Comparison of ENCODE assay signal across 14 mouse cellular contexts in the genomic region with DNA sequence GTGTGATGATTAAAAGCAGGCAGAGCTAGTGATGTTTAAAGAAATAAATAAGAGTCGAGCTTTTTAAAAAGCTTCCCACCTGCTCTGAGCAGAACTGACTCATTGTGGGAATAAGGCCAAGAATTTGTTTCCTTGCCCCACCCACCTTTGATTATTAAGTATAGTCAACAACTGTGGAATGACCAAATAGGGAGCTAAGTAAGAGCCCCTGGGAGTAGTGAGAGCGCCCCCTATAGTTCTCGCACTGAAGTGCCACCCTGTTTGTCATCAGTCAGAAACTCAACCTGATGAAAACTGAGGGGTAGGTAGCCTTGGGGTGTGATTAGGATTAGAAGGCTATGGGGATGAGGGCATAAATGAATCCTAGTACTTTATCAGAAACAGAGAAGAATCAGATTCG. TPM values are rescaled to one million over a fixed set of nuclear protein-coding genes. Genes with fewer than 3 reads are reported as not detected.
DNase-seq lines count a peak whose midpoint lies in the region; ATAC-seq and TF ChIP-seq lines count a peak whose summit lies in the region.
"Had no signal": no experiment of that assay in that cellular context is flagged by ENCODE, and none has a peak within 500 bp of the region (broad histone marks: within the 10 kb centered on the region; RNA-seq: fewer than 3 reads in every experiment).

No protein-coding gene starts in this region.

- intact Hi-C loops in left cerebral cortex, adult 2 months (cut with DNase I), result no loop called here
- intact Hi-C loops in left cerebral cortex, postnatal 10 days (cut with DNase I), result no loop called here

- peak; percentile 40 for DNase-seq in adrenal gland, adult 2 months
- no peak for DNase-seq in adrenal gland, adult 8-10 months
- no peak for DNase-seq in left cerebral cortex, adult 2 months (ENCODE audit: extremely low spot score in 1 of 2, low spot score in 2 of 2)
- no peak for DNase-seq in left cerebral cortex, postnatal 10 days (ENCODE audit: extremely low spot score in 1 of 2, low spot score in 2 of 2)
- DNase-seq in ES-E14 (ENCODE audit: low read depth, low spot score), result peak; percentile 38
- DNase-seq in lung, postnatal 0 days (ENCODE audit: low spot score), result peak; percentile 75
- no peak for DNase-seq in gastrocnemius, postnatal 10 days
- DNase-seq: cerebellum, adult 9-11 months; kidney, adult 9 months; liver, embryonic 13.5 days had no signal

- H3K4me2 ChIP-seq in lung, postnatal 0 days (replicated peaks; ENCODE audit: low read depth, low read length), result no peak overlapping the region
- H3K4me2 ChIP-seq: liver, embryonic 13.5 days had no signal

- H3K4me1 ChIP-seq in ES-E14 (ENCODE audit: control insufficient read depth in 2 of 2, insufficient read depth in 2 of 2, low read length in 2 of 2, poor library complexity in 1 of 2), result peaks cover 16 to 25% of the 10 kb centered on the region in 2 experiments
- no peaks in the 10 kb centered on the region; the same call in 1 of the 2 replicates for H3K4me1 ChIP-seq in lung, postnatal 0 days (ENCODE audit: insufficient read depth, low read depth, low read length)

- H3K27ac ChIP-seq in left cerebral cortex, adult 2 months, result no peak overlapping the region
- H3K27ac ChIP-seq in ES-E14 (ENCODE audit: insufficient read depth, low read depth, low read length, poor library complexity, severe bottlenecking), result no peak overlapping the region
- H3K27ac ChIP-seq in lung, postnatal 0 days (ENCODE audit: low read length), result no peak overlapping the region
- H3K27ac ChIP-seq: liver, embryonic 13.5 days had no signal

- in situ Hi-C loops in ES-E14 (cut with MboI; ENCODE audit: low sequenced_read_pairs in 2 of 2, unreplicated experiment in 2 of 2), result no loop called here

- H3K9me3 ChIP-seq in ES-E14 (ENCODE audit: control insufficient read depth, insufficient read depth, low read depth, low read length), result no peaks in the 10 kb centered on the region
- no peaks in the 10 kb centered on the region for H3K9me3 ChIP-seq in lung, postnatal 0 days (ENCODE audit: low read length)
- H3K9me3 ChIP-seq: liver, embryonic 13.5 days had no signal

- TF ChIP-seq CTCF in left cerebral cortex, adult 2 months (IDR thresholded peaks at IDR 0.05), result peak; percentile 51
- peak; percentile 59 for TF ChIP-seq CTCF in lung, postnatal 0 days (IDR thresholded peaks at IDR 0.05)

- no peak overlapping the region for H3K9ac ChIP-seq in ES-E14 (ENCODE audit: insufficient read depth, low read depth, low read length, poor library complexity, severe bottlenecking)
- no peak overlapping the region for H3K9ac ChIP-seq in lung, postnatal 0 days (replicated peaks; ENCODE audit: low read depth)
- H3K9ac ChIP-seq: liver, embryonic 13.5 days had no signal

- peak; percentile 5; the same call in 1 of the 2 replicates for ATAC-seq in lung, postnatal 0 days
- ATAC-seq in cerebellum, adult (ENCODE audit: insufficient number of reproducible peaks, low FRiP score, low TSS enrichment), result no peak

- TF ChIP-seq EP300 in lung, postnatal 0 days (IDR thresholded peaks at IDR 0.05), result no peak

- no peak overlapping the region for H3K4me3 ChIP-seq in left cerebral cortex, adult 2 months
- no peak overlapping the region for H3K4me3 ChIP-seq in ES-E14 (ENCODE audit: insufficient read depth in 1 of 2, low read depth in 1 of 2, low read length in 2 of 2, poor library complexity in 1 of 2, severe bottlenecking in 1 of 2)
- H3K4me3 ChIP-seq in lung, postnatal 0 days (ENCODE audit: low read depth, low read length), result no peak overlapping the region
- H3K4me3 ChIP-seq: liver, embryonic 13.5 days had no signal

- no peaks in the 10 kb centered on the region for H3K27me3 ChIP-seq in lung, postnatal 0 days (replicated peaks; ENCODE audit: insufficient read depth, low read length)
- H3K27me3 ChIP-seq: liver, embryonic 13.5 days had no signal

- no peaks in the 10 kb centered on the region for H3K36me3 ChIP-seq in ES-E14 (ENCODE audit: control insufficient read depth, insufficient read depth, low read length, poor library complexity, severe bottlenecking)
- H3K36me3 ChIP-seq in lung, postnatal 0 days (ENCODE audit: insufficient read depth, low read length), result no peaks in the 10 kb centered on the region
- H3K36me3 ChIP-seq: liver, embryonic 13.5 days had no signal

- WGBS in lung, postnatal 0 days, result 33% methylated on average over 4 of the region's 4 CpGs

TF ChIP-seq in ES-E14, 5 proteins besides CTCF, POLR2A, EP300 and RAD21:
- TF ChIP-seq ZNF384 (IDR thresholded peaks at IDR 0.05; ENCODE audit: low read depth, low read length) (no peak), CHD2 (IDR thresholded peaks at IDR 0.05; ENCODE audit: low read depth, low read length) (no peak), HCFC1 (IDR thresholded peaks at IDR 0.05; ENCODE audit: borderline replicate concordance, insufficient read depth, low read length) (no peak), ZC3H11A (IDR thresholded peaks at IDR 0.05; ENCODE audit: borderline replicate concordance, low read depth, low read length) (no peak), MAFK (IDR thresholded peaks at IDR 0.05; ENCODE audit: insufficient read depth, low read depth, low read length) (no peak)

RNA-seq across cellular contexts. Expression of a gene that starts 1.8 kb away (rescaled TPM):
- 10 to 100 TPM in 1 of 2 experiments, 1 to 10 TPM in 1; 1.1 to 75.2 TPM for total RNA-seq in adrenal gland, adult 2 months (2021)
- 15.4 and 35.0 TPM in 2 replicates for polyA plus RNA-seq in adrenal gland, adult 2 months (2012; rRNA removed)
- total RNA-seq in adrenal gland, adult 8-10 months (2022), result 10 to 100 TPM in 2 of 4 experiments, 1 to 10 TPM in 1, not detected in 1; 1.1 to 60.0 (median 24.4) TPM
- total RNA-seq in left cerebral cortex, adult 2 months (2021), result not detected
- total RNA-seq in left cerebral cortex, postnatal 10 days (2021), result not detected
- 6.2 and 8.3 TPM in 2 replicates for total RNA-seq in ES-E14 (2012; rRNA removed)
- polyA plus RNA-seq in lung, postnatal 0 days (2015; fragmentation: Nextera tagmentation; extraction: Ambion mirVana), result not detected in 2 replicates
- total RNA-seq in gastrocnemius, postnatal 10 days (2021), result not detected
- polyA plus RNA-seq: C2C12; liver, embryonic 13.5 days; neural tube, embryonic 14.5 days; stomach, embryonic 14.5 days had no signal

RNA-seq across cellular contexts. Expression of a gene that starts 16.7 kb away (rescaled TPM):
- total RNA-seq in adrenal gland, adult 2 months (2021), result not detected
- polyA plus RNA-seq in adrenal gland, adult 2 months (2012; rRNA removed), result not detected in 2 replicates
- total RNA-seq in adrenal gland, adult 8-10 months (2022), result not detected
- total RNA-seq in left cerebral cortex, adult 2 months (2021), result not detected
- not detected for total RNA-seq in left cerebral cortex, postnatal 10 days (2021)
- 0.32 TPM in 1 of 2 replicates, not detected in the other for total RNA-seq in ES-E14 (2012; rRNA removed)
- 0.15 and 0.37 TPM in 2 replicates for polyA plus RNA-seq in lung, postnatal 0 days (2015; fragmentation: Nextera tagmentation; extraction: Ambion mirVana)
- total RNA-seq in gastrocnemius, postnatal 10 days (2021), result not detected
- polyA plus RNA-seq: C2C12; liver, embryonic 13.5 days; neural tube, embryonic 14.5 days; stomach, embryonic 14.5 days had no signal

RNA-seq across cellular contexts. Expression of a gene that starts 27.3 kb away (rescaled TPM):
- 10 to 100 TPM; 12.8 to 21.4 TPM for total RNA-seq in adrenal gland, adult 2 months (2021)
- 14.2 and 17.1 TPM in 2 replicates for polyA plus RNA-seq in adrenal gland, adult 2 months (2012; rRNA removed)
- total RNA-seq in adrenal gland, adult 8-10 months (2022), result 10 to 100 TPM; 13.6 to 20.2 (median 17.0) TPM
- total RNA-seq in left cerebral cortex, adult 2 months (2021), result 10 to 100 TPM in 1 of 2 experiments, 1 to 10 TPM in 1; 7.8 to 10.6 TPM
- total RNA-seq in left cerebral cortex, postnatal 10 days (2021), result 10 to 100 TPM in 1 of 2 experiments, 1 to 10 TPM in 1; 9.6 to 10.2 TPM
- total RNA-seq in ES-E14 (2012; rRNA removed), result 25.7 and 29.1 TPM in 2 replicates
- 13.5 and 14.7 TPM in 2 replicates for polyA plus RNA-seq in lung, postnatal 0 days (2015; fragmentation: Nextera tagmentation; extraction: Ambion mirVana)
- 10 to 100 TPM; 26.9 to 27.3 TPM for total RNA-seq in gastrocnemius, postnatal 10 days (2021)

RNA-seq across cellular contexts. Expression of a gene that starts 39.4 kb away (rescaled TPM):
- under 1 TPM in 1 of 2 experiments, not detected in 1; 0.10 TPM for total RNA-seq in adrenal gland, adult 2 months (2021)
- polyA plus RNA-seq in adrenal gland, adult 2 months (2012; rRNA removed), result 0.04 and 0.26 TPM in 2 replicates
- under 1 TPM in 3 of 4 experiments, not detected in 1; 0.09 to 0.27 (median 0.24) TPM for total RNA-seq in adrenal gland, adult 8-10 months (2022)
- under 1 TPM; 0.14 to 0.30 TPM for total RNA-seq in left cerebral cortex, adult 2 months (2021)
- total RNA-seq in left cerebral cortex, postnatal 10 days (2021), result under 1 TPM; 0.21 to 0.34 TPM
- total RNA-seq in ES-E14 (2012; rRNA removed), result 0.67 and 1.1 TPM in 2 replicates
- polyA plus RNA-seq in lung, postnatal 0 days (2015; fragmentation: Nextera tagmentation; extraction: Ambion mirVana), result 0.36 and 0.45 TPM in 2 replicates
- total RNA-seq in gastrocnemius, postnatal 10 days (2021), result under 1 TPM in 1 of 2 experiments, not detected in 1; 0.14 TPM
- polyA plus RNA-seq: liver, embryonic 13.5 days; stomach, embryonic 14.5 days had no signal

RNA-seq across cellular contexts. Expression of a gene that starts 41.5 kb away (rescaled TPM):
- not detected for total RNA-seq in adrenal gland, adult 2 months (2021)
- not detected in 2 replicates for polyA plus RNA-seq in adrenal gland, adult 2 months (2012; rRNA removed)
- total RNA-seq in adrenal gland, adult 8-10 months (2022), result not detected
- total RNA-seq in left cerebral cortex, adult 2 months (2021), result not detected
- not detected for total RNA-seq in left cerebral cortex, postnatal 10 days (2021)
- total RNA-seq in ES-E14 (2012; rRNA removed), result not detected in 2 replicates
- not detected in 2 replicates for polyA plus RNA-seq in lung, postnatal 0 days (2015; fragmentation: Nextera tagmentation; extraction: Ambion mirVana)
- not detected for total RNA-seq in gastrocnemius, postnatal 10 days (2021)
- polyA plus RNA-seq: C2C12; liver, embryonic 13.5 days; neural tube, embryonic 14.5 days; stomach, embryonic 14.5 days had no signal

Comparison
In these comparisons a context has a peak if more than half of its experiments do, and no peak if none do; other contexts are left out.
1. DNase-seq: peak in adrenal gland, adult 2 months (single experiment), ES-E14 (single experiment) and lung, postnatal 0 days (single experiment); none in adrenal gland, adult 8-10 months (single experiment), left cerebral cortex, adult 2 months (0 of 2), left cerebral cortex, postnatal 10 days (0 of 2) and gastrocnemius, postnatal 10 days (single experiment).